Mouse (Mus musculus) lung, postnatal 0 days (tissue): Measurements from ENCODE around the gene Gal3st2.

ENCODE experiments used
- CTCF ChIP-seq: IDR thresholded peaks from 2 replicates; pipeline ENCODE4 v1.5.1; 2016; ENCODE audit warnings: antibody characterized with exemption, mild to moderate bottlenecking
- EP300 ChIP-seq: IDR thresholded peaks from 2 replicates; pipeline ENCODE4 v1.6.1; 2016; ENCODE audit warnings: antibody characterized with exemption, mild to moderate bottlenecking, control low read depth

DNA sequence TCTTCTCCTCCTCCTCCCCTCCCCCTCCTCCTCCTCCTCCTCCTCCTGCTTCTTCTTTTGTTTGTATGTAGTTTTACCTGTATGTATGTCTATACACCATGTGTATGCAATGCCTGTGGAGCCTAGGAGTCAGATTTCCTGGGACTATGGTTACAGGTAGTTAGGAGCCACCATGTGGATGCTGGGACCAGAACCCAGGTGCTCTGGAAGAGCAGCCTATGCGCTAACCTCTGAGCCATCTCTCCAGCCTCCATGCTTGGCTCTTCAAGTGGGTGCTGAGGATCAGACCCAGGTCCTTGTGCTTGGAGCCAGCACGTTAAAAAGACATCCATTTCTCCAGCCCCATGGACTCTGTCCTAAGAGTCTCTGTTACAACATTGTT, 24.6 kb upstream of the Gal3st2 start:
- TF ChIP-seq CTCF (no peak), EP300 (no peak)
